Mouse (Mus musculus) E14TG2a.4 (cell line): ENCODE results near the gene Hnrnpa3.

Experiments used
- H3K27me3 ChIP-seq: 2 replicates; pipeline ENCODE4 v1.6.1; 2014; ENCODE audit warnings: low read length, control low read depth; ENCODE audit not compliant: insufficient read depth
- H3K36me3 ChIP-seq: 2 replicates; pipeline ENCODE4 v1.6.1; 2014; ENCODE audit warnings: low read length, control low read depth; ENCODE audit not compliant: insufficient read depth
- H3K4me1 ChIP-seq: replicated peaks from 2 replicates; pipeline ENCODE4 v1.6.1; 2014; ENCODE audit warnings: low read depth, low read length, control low read depth
- H3K4me3 ChIP-seq: replicated peaks from 2 replicates; pipeline ENCODE4 v1.5.1; 2014; ENCODE audit warnings: mild to moderate bottlenecking, low read length
- H3K9me3 ChIP-seq: 2 replicates; pipeline ENCODE4 v1.6.1; 2014; ENCODE audit warnings: low read length, control low read depth
- CTCF ChIP-seq: conservative IDR thresholded peaks from 2 replicates; pipeline ENCODE4 v1.5.1; 2014; ENCODE audit warnings: low read length
- NANOG ChIP-seq: IDR thresholded peaks from 2 replicates; pipeline ENCODE4 v1.6.1; 2014; ENCODE audit warnings: borderline replicate concordance, low read length, mixed read lengths
- POU5F1 ChIP-seq: IDR thresholded peaks from 2 replicates; pipeline ENCODE4 v1.6.1; 2014; ENCODE audit warnings: low read length, borderline replicate concordance

Gene Hnrnpa3

DNA sequence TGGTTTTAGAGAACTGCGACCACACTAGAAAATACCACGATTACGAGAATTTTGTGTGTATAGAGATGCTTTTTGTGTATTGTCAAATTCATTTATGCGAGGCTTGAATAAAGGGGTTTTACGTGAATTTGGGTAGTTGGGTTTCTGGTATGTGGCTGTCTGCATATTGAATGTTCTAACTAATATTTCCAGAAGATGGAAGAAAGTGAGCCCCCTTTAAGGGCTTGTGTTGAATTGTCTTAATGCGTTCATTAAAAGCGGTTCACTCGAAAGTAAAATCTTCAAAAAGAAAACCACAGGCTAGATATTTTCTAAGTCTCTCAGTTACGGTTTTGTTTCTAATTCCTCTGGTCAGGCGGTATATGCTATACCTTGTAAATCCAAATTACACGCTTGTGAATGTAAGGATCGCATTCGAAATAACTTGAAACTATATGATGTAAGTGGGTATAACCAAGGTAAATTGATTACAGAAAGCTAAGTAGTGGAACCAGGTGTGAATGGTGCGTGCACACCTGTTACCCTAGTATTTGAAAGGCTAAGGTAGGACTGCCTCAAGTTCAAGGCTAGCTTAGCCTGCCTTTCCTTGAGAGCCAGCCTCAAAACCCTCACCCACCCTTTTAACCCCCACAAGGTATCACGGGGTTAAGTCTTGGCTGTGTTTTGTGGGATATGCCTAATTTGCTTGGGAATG, 1.3 kb downstream of the Hnrnpa3 start:
- Histone ChIP-seq H3K27me3 (no peaks in the 10 kb centered on the region), H3K4me3 (peak overlapping the region; percentile 95), H3K9me3 (no peaks in the 10 kb centered on the region), H3K36me3 (peaks cover 54% of the 10 kb centered on the region), H3K4me1 (peaks cover 58% of the 10 kb centered on the region)
- TF ChIP-seq POU5F1, result no peak

DNA sequence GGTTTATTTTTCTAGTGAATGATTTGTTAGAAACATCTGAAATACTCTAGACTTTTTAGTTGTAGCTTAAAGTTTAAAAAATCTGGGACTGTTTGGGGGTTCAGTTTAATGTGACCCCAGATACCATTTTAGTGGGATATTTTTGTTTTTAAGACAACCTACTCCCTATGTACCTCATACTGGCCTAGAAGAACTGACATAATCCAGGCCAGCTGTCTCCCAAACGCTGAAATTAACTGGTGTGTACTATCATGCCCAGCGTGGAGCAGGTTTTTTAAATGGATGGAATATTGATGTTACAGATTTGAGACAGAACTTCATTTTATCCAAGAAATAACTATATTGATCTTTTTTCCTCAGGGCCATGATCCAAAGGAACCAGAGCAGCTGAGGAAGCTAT, 2.0 kb downstream of the Hnrnpa3 start:
- no peaks in the 10 kb centered on the region for H3K27me3 ChIP-seq
- no peaks in the 10 kb centered on the region for H3K9me3 ChIP-seq
- H3K4me3 ChIP-seq, result peak overlapping the region; percentile 95
- peaks cover 51% of the 10 kb centered on the region for H3K4me1 ChIP-seq
- peaks cover 55% of the 10 kb centered on the region for H3K36me3 ChIP-seq
- no peak for TF ChIP-seq POU5F1
- no peak for TF ChIP-seq CTCF
- TF ChIP-seq NANOG, result no peak

DNA sequence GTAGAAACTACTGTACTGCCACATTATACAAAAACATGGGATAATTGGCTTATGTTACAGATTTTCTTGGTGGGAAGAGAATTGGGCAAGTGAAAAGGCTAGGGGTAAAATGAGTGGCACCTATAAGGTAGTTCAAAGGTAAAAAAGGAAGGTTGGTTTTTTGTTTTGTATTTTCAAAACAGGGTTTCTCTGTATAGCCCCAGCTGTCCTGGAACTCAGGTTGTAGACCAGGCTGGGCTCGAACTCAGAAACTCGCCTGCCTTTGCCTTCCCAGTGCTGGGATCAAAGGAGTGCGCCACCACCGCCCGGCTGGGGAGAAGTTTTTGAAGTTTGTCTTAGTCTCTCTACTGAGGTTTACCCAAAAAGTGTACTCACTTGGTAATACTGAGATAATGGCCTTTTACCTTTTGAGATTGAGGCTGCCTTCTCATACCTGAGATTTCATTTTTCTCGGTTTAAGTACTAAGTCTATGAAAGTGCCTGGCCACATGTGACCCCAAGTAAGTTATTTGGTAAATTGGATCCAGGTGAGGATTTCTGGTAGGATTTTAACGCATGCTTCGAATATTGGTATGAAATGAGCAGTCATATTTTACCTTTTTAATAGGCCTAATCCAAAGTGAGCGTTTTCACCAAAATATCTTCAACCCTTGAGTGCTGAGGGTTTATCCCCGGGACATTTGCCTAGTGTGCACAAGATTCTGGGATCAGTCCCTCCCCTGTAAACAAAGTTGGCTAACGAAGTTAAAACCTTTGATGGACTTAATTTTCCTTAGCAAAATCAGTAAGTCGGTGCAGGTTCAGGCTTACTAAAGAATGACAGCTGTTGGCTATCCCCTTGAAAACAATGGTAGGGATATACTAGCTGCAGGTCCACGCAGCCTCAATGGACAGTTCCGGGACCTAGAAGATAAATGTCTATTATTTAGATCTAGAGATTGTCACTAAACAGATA, 10.7 kb downstream of the Hnrnpa3 start:
- H3K27me3 ChIP-seq, result no peaks in the 10 kb centered on the region
- peaks cover 22% of the 10 kb centered on the region for H3K4me1 ChIP-seq
- peaks cover 14% of the 10 kb centered on the region for H3K36me3 ChIP-seq
- H3K4me3 ChIP-seq, result no peak overlapping the region
- no peaks in the 10 kb centered on the region for H3K9me3 ChIP-seq
- no peak for TF ChIP-seq CTCF
- no peak for TF ChIP-seq POU5F1
- TF ChIP-seq NANOG, result no peak

DNA sequence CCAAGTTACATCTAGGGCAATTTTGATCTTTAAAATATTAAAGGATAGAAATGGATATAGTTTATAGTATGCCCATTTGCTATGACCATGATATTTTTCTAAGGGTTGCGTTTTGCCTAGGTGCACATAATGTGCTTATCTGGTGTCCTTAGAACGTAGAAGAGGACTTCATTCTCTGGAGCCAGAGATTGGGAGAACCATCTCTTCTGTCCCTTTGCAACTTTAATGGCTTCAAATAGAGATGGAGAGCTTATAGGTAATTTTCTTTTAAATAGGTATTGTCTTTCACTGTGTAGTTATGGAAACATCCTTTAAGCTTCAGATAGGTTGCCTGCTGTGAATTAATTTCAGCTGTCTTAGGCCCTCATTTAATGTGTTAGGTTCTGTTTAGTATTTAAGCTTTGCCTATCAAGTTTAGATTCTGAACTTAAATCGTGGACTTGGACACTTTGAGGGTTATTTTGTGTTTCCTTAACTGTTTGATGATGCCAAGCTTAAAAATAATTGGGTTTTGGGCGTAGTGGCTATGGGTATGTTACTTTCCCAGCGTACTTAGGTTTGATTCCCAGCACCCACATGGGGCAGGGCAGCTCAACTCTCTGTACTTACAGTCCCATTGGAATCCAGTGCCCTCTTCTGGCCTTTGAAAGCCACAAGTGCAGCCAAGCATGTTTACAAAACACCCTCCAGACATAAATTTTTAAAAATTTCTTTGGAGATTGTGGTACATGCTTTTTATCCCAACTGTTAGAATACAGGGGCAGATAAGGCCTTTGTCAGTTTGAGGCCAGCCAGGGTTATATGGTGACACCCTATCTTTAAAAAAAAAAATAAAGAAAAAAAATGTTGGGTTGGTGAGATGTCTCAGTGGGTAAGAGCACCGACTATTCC, 11.6 kb downstream of the Hnrnpa3 start:
- H3K4me1 ChIP-seq, result peaks cover 21% of the 10 kb centered on the region
- no peaks in the 10 kb centered on the region for H3K27me3 ChIP-seq
- peaks cover 17% of the 10 kb centered on the region for H3K36me3 ChIP-seq
- H3K9me3 ChIP-seq, result no peaks in the 10 kb centered on the region
- H3K4me3 ChIP-seq, result no peak overlapping the region
- TF ChIP-seq NANOG (no peak), CTCF (no peak), POU5F1 (no peak)

DNA sequence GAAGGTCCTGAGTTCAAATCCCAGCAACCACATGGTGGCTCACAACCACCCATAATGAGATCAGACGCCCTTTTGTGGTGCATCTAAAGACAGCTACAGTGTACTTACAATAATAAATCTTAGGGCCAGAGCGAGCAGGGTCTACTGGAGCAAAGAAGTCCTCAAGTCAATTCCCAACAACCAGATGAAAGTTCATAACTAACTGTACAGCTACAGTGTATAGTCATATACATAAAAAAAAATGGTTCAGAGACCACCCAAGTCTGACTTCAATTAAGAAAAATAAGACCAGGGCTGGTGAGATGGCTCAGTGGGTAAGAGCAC, 12.2 kb downstream of the Hnrnpa3 start:
- H3K4me1 ChIP-seq, result peaks cover 27% of the 10 kb centered on the region
- no peaks in the 10 kb centered on the region for H3K9me3 ChIP-seq
- H3K4me3 ChIP-seq, result no peak overlapping the region
- TF ChIP-seq CTCF, result no peak
- no peak for TF ChIP-seq POU5F1
- TF ChIP-seq NANOG, result no peak
- H3K36me3 ChIP-seq, result peaks cover 20% of the 10 kb centered on the region
- H3K27me3 ChIP-seq, result no peaks in the 10 kb centered on the region

DNA sequence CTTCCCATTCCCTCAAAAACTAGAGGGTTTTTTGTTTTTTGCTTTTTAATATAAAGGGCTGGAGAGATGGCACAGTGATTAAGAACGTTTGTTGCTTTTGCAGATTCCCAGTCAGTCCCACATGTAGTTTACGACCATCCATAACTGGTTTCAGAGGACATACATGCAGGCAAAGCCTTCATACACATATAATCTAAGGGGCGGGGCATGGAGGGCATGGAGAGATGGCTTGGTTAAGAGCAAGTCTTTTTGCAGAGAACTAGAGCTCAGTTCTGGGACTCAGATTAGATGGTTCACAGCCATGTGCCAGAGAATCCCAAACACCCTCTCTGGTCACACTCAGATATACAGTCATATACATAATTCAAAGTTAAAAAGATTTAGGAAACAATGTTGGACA, 13.5 kb downstream of the Hnrnpa3 start:
- TF ChIP-seq POU5F1 (no peak), NANOG (no peak), CTCF (no peak)
- H3K4me1 ChIP-seq, result peaks cover 33% of the 10 kb centered on the region
- H3K27me3 ChIP-seq, result no peaks in the 10 kb centered on the region
- peaks cover 31% of the 10 kb centered on the region for H3K36me3 ChIP-seq
- no peak overlapping the region for H3K4me3 ChIP-seq
- no peaks in the 10 kb centered on the region for H3K9me3 ChIP-seq

DNA sequence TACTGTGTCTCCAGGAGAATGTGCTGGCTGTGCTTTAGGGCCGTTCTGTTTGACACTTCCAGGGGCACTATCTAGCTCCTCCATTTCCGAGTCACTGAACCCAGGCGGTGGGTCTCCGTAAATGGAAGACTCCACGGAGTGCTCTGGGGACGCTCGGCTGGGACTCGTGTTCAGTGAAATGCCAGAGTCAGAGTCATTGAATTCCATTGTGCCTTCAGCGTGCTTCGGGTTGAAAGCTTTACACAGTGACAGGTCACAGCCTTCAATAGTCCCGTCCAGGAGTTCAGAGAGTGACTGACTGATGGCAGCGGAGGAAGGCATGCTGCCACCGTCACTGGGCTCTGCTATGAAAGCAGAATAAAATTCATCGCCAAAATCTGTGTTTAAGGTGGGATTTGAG, 17.5 kb downstream of the Hnrnpa3 start:
- TF ChIP-seq NANOG (no peak), POU5F1 (no peak), CTCF (no peak)

DNA sequence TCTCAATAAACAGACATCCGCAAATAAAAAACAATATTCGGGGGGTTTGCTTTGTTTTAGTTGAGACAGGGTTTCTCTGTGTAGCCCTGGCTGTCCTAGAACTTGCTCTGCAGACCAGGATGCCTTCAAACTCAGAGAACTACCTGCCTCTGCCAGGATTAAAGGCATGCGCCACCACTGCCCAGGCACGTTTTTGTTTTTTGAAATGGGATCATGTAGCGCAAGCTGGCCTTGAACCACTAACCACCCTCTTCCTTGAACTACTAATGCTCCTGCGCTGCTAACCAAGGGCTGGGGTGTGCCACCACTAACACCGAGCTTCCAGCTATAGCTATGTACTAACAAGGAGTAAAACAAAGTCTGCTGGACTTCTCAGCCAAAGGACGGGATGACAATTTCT, 20.9 kb downstream of the Hnrnpa3 start:
- H3K9me3 ChIP-seq, result no peaks in the 10 kb centered on the region
- peaks cover 47% of the 10 kb centered on the region for H3K36me3 ChIP-seq
- no peak overlapping the region for H3K4me3 ChIP-seq
- H3K27me3 ChIP-seq, result no peaks in the 10 kb centered on the region
- TF ChIP-seq NANOG, result no peak
- no peak for TF ChIP-seq POU5F1
- peaks cover 59% of the 10 kb centered on the region for H3K4me1 ChIP-seq

More for the DNA sequence above, 17.5 kb downstream of the Hnrnpa3 start:
- Histone ChIP-seq H3K4me1 (peaks cover 55% of the 10 kb centered on the region), H3K27me3 (no peaks in the 10 kb centered on the region), H3K4me3 (no peak overlapping the region), H3K36me3 (peaks cover 54% of the 10 kb centered on the region), H3K9me3 (no peaks in the 10 kb centered on the region)
